Mouse (Mus musculus): ENCODE measurements around the gene Slc48a1. TPM values are rescaled to one million over a fixed set of nuclear protein-coding genes. Genes with fewer than 3 reads are reported as not detected.

The Slc48a1 gene
- total RNA-seq, 2 experiments from 2014 or later = 33.1 to 42.3 TPM

DNA sequence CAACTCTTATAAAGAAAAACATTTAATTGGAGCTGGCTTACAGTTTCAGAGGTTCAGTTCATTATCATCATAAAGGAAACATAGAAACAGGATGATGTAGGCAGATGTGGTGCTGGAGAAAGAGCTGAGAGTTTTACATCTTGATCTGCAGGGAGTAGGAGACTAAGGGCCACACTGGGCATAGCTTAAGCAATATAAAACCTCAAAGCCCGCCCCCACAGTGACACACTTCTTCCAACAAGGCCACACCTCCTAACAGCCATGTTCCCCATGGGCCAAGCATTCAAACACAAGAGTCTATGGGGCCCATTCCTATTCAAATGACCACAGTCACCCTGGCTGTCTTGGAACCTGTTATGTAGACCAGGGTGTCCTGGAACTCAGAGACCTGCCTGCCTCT lies 1.3 kb downstream of the Slc48a1 start:
- no peak for ATAC-seq (ENCODE audit: poor library complexity, severe bottlenecking)

DNA sequence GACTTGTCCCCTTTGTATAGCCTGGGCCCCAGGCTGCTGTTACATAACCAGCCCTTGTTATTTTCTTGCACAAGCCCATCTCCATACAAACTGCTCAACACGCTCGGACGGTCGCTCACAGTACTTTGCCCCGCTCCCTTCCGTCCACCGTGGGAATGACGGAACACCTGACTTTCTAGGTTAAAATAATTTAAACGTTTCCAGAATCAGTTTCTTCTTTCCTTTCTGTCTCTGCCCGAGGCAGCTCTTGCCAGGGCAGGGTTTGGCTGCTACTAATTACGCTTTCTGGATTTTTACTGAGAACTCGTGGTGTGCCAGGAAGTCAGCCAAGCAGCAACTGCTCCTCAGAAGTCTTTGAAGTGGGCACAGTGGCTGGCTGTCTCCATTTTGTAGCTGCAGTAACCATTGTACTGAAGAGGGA lies 2.3 kb downstream of the Slc48a1 start:
- ATAC-seq (ENCODE audit: poor library complexity, severe bottlenecking) = no peak

DNA sequence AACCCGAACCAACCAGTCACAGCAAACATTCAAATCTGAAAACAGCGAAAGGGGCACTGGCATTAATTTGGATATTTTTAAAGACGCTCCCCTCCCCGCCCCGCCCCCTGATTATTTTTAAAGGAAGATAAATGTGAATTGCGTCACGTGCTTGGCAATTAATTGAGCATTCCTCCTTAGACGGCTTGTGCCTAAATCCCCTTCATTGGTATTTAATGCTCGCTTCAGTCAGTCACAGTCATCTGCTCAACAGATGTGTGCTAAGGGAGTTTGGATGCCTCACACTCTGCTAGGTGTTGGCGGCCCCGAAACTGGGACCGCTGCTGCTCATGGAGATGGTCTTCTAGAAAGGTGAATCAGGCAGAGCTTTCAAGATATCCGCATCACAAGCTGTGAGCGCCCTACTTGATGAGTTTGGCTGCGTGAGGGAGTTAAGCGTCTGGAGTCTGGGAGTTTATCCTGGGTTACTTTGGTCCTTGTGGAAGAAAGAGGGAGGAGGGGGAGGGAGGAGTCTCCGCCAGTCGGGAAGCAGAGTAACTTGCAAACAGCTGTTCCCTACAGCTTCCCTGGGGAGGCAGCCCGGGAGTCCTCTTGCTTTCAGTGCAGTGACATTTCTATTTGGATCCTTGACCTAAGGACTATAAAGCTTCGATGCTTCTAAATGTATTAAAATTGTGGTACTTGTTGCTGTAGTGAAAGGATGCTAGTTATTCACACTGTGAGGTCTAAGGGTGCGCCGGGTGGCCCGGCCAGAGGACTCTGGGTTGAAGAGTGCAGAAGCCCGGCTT lies 3.8 kb downstream of the Slc48a1 start:
- no peak for ATAC-seq (ENCODE audit: poor library complexity, severe bottlenecking)

DNA sequence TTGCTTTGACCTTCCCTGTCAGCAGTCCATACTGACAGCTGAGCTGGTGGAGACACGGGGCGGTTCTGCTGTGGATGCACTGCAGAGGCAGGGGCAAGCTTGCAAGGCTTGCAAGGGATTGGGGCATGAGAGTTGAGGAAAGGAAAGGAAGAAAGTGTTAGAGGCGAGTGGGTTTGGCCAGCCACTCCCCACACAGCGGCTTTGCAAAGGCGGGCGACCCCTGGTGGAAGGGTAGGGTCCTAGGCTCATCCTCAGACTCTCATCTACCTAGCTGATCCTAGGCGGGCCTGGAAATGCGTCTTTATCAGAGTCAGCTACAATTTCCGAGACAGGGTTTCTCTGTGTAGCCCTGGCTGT lies 4.4 kb downstream of the Slc48a1 start:
- ATAC-seq (ENCODE audit: poor library complexity, severe bottlenecking) = peak; percentile 41

DNA sequence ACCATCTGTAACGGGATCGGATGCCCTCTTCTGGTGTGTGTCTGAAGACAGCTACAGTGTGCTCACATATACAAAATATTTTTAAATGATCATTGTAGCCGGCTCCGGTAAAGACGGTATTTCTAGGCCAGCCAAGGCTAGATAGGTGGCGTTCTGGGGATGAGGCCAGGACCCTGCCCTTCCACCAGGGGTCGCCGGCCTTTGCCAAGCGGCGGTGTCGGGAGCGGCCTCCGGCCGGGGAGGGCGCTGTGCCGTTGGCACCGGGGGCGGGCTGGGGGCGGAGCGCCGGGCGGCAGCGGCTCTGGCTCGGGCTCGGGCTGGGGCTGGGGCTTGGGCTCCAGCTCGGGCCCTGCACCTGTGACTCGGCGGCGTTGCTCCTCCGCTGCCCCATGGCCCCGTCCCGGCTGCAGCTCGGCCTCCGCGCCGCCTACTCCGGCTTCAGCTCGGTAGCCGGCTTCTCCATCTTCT lies 5.8 kb downstream of the Slc48a1 start:
- ATAC-seq (ENCODE audit: poor library complexity, severe bottlenecking) = peak; percentile 79

DNA sequence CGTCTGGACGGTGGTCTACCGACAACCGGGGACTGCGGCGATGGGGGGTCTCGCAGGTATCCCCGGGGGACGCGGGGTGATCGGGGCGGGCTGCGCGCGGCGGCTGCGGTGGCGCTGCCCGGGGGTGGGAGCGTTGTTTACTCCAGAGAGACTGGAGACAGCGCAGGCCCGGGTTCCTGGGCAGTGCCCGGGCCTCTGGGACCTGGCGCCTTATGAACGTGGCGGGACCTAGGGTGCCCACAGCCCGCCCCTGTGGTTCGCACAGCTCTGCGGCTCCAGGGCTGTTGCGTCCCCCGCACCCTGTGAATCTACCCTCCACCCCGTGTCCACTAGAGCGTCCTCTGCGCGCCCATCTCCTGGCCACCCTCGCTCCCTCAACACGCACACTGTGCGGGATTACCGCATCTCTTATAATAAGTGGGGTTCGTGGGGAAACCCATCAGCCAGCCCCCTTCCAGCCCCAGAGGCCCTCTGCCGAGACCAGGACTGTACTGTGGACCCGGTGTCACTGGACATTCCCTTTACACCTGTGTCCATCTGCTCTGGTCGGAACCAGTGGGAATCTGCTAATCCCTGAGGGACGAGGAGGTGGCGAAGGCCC lies 6.3 kb downstream of the Slc48a1 start:
- peak; percentile 4 for ATAC-seq (ENCODE audit: poor library complexity, severe bottlenecking)

DNA sequence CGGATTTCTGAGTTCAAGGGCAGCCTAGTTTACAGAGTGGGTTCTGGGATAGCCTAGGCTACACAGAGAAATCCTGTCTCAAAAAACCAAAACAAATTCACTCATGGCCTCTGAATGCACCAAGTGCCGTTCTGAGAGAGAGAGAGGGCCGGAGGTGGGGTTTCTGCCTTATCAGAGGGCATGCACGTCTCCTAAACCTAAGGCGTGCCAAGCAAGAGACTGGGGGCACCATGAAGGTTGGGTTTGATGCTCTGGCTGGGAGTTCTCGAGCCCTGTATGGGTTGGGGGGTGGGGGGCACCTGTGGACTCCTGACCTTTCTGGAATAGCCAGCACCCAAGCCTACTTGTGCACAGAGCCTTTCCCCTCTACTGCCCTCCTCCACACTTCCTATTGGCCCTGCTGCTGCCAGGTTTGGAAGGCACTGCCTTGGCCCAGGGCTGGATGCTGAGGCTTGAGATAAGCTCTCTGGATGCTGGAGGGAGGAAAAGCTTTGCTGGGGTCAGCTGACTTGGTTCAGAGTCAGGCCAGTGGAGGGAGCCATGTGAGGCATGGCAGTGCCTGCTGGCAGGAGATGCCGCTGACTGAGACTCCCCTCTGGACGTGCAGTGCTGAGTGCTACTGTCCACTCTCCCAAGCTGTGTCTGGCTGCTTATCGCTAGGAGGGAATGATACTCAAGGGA lies 7.6 kb downstream of the Slc48a1 start:
- peak; percentile 5; the same call in 1 of the 2 replicates for ATAC-seq (ENCODE audit: poor library complexity, severe bottlenecking)

DNA sequence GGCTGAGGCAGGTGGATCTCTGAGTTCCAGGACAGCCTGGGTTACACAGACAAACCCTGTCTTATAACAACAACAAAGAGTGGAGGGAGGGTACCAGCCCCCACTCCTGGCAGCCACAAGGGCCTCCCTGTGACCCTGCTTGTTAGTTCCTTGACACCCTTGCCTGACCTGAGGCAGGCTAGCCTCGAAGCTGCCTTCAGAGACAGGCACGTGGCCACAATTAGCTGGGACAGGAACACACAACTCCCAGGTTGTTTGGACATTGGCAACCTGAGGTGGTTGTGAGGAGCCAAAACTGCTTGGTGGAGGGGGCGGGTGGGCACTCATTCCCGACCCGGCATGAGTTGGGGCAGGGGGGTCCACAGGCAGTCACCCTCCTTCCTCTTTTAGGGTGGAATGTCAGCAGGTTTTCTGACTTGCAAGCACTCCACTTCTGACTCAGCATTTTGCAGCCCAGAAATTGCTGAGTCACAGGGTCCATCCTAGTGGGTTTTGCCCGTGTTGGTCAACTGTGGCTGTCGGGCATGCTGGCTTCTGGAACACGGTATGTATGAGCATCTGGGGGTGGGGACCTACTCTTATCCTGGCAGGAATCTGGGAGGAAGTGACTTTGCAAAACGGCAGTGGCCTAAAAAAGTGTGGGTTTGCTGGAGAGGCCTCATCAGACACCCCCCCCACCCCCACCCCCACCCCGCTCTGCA lies 8.2 kb downstream of the Slc48a1 start:
- peak; percentile 13; the same call in 1 of the 2 replicates for ATAC-seq (ENCODE audit: poor library complexity, severe bottlenecking)

DNA sequence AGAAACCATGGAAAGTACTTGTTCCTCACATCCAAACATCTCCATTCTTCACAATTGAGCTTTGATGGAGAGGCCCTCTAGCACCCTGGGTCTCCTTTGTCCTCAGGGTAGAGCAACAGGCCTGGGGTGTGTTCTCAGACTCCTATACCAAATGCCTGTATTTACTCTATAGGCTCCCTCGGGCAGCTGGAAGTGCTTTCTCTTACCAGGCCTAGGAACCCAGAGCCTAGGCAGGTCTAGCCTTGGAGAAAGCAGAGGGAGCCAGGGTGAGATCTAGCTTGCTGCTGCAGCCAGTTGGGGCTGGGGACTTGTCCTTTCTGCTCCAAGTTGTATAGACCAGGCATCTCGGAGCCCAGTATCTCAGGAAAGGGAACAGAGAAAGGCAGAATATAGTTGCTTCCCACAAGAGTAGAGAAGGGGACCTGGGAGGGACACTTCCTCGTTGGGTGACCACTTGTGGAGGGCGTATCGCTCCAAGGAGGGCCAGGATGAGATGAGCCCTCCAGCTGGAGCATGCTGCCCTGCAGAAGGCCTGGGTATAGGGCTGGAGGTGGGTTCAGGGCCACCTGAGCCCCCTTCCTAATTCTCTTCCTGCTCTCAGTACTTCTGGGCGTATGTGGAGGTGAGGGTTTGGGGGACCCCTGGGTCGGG lies 9.0 kb downstream of the Slc48a1 start:
- peak; percentile 9; the same call in 1 of the 2 replicates for ATAC-seq (ENCODE audit: poor library complexity, severe bottlenecking)

DNA sequence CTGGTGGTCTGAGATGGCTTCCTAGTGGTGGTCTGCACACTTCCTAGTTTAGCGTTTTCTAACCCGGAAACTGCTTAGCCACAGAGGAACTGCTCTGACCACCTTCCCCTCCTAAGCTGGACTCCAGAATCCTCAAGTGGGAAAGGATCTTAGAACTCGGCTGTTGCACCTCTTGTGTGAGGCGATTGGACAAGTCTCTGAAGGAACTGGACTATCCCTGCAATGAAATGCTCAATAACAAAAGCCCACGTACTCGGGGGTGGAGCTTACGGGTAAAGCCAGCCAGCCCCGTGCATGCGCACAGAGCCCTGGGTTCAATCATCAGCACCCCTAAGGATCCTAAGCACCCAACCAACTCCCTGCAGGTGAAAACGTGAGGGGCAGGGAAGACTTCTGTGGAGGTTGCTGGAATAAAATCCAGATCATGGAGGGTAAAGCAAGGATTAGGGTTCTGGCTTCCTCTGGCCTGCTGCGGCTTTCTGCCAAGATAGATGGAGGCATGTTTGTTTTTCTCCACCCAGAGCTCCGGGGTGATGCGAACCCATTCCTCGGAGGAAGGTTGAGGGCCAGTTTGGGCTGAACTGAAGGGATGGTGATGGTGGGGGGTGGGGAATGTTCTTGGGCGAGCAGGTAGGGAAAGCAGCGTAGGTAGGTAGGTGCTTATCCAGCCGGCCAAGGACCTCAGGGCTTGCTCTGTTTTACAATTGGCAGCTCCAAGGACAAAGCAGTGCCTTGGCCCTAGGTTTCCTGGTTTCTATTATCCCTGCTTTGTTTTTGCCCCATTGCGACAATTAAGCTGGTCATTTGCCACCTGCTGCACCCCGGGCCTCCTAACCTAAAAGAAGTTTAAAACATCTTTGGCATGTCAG lies 9.7 kb downstream of the Slc48a1 start:
- ATAC-seq (ENCODE audit: poor library complexity, severe bottlenecking) = no peak

DNA sequence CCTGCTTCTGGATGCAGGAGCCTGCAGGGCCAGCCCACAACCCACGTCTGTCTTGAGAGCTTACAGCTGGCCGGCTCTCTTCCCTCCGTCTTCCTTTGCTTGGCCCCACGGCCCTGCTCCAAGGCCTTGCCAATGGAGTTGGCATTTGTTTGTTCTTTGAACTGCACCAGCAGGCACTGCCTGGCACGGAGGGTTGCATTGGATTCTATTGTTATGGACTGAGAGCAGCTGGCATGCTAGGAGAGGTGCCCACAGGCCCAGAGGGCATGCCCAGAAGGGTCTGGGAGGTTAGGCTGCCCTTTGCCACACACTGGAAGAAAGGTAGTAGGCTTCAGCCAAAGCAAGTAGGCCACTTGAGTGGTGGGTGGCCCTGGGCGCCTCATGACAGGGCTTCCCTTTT lies 10.5 kb downstream of the Slc48a1 start:
- ATAC-seq (ENCODE audit: poor library complexity, severe bottlenecking) = no peak

DNA sequence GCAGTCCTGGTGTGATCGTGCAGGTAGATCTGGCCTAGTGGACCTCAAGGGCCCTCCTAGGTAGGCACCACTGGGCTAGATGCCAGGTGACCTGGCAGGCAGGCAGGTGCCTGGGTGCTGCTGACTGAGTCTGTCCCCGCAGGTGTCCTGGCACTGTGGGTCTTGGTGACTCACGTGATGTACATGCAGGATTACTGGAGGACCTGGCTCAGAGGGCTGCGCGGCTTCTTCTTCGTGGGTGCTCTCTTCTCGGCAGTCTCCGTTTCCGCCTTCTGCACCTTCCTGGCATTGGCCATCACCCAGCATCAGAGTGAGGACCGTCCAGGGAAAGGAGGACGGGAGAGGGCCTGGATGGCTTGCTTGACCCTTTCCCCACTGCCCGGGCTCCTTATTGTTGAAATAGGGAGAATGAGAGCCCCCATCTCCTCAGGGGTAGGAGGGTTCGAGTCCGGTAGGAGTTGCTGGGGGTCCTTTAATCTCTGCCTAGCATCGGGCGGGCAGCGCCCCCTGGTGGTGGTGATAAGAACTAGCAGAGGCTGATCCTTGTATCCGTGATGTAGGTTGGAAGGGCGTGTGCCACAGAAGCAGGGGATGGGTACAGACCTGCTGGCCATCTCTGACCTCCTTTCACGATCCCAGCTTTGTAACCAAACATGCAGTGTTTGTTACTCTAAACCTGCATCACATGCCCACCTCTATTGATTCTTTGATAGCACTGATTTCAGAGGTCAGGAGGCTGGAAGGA lies 11.6 kb downstream of the Slc48a1 start:
- peak; percentile 43 for ATAC-seq (ENCODE audit: poor library complexity, severe bottlenecking)

DNA sequence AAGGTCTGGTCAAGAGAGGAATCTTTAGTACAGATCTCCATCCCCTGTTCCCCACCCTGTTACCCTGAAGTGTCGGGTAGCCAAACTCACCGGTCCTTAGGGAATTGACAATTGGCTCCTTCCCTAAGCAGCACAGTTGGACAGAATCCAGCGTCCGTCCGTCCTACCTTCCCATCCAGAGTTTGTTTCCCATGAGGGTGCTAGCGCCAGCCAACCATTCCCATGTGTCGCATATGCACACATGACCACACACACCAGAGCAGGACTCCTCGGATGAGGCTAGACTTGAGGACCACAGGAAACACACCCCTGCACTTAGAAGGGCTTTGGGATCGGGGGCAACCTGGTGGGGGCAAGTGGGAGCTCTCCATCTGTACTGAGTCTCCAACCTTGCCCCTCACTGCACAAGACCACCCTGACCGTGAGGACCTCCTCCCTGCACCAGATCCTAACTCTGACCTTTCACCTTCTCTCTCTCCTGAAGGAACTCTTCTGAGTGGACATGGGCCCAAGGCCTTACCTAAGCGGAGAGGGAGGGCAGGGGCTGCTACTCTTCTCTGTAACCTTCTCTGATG lies 12.9 kb downstream of the Slc48a1 start:
- no peak for ATAC-seq (ENCODE audit: poor library complexity, severe bottlenecking)

DNA sequence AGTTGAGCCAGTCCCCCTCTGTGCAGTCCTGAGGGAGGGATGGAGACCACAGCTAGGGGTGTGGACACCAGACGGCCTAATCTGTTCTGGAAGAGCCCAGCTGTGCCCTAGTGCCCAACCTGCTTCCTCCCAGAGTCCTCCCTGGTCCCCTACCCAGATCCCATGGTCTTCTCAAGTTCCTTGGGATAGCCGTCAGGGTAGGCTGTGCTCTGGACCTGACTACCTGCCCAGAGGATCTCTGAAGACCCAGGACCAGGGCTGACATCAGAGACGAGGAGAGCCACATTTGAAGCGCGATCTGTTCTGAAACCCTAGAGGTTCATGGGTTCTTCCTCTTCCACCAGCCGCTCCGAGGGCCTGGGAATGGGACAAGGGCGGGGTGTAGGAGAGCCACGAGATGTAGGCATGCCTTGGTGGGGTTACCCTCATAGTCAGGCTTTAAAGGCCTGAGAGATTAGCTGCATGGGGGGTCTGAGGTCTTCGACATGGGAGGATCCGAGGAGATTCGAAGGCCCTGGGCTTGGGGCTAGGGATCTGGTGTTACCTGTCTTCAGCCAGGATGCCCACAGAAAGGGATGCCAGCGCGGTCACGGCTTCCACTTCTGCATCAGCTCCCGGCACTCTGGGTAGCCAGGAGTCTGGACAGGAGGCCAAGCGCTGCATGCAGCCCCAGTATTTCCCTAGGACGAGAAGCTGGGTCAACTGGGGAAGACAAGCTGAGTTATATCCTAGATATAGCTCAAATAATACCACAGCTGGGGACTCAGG lies 15.2 kb downstream of the Slc48a1 start:
- no peak for ATAC-seq (ENCODE audit: poor library complexity, severe bottlenecking)

DNA sequence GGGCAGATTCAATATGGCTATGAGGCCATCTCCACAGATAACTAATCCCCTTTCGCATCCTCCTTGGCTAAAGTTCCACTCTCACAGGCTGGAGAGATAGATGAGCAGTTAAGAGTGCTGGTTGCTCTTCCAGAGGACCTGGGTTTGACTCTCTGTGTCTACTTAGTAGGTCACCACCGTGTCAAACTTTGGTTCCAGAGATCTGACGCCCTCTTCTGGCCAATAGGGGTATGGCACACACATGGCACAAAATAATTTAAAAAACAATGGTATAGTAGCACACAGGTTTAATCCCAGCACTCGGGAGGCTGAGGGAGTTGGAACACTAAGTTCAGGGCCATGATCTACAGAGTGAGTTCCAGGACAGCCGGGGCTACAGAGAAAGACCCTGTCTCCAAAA lies 15.9 kb downstream of the Slc48a1 start:
- ATAC-seq (ENCODE audit: poor library complexity, severe bottlenecking) = no peak

DNA sequence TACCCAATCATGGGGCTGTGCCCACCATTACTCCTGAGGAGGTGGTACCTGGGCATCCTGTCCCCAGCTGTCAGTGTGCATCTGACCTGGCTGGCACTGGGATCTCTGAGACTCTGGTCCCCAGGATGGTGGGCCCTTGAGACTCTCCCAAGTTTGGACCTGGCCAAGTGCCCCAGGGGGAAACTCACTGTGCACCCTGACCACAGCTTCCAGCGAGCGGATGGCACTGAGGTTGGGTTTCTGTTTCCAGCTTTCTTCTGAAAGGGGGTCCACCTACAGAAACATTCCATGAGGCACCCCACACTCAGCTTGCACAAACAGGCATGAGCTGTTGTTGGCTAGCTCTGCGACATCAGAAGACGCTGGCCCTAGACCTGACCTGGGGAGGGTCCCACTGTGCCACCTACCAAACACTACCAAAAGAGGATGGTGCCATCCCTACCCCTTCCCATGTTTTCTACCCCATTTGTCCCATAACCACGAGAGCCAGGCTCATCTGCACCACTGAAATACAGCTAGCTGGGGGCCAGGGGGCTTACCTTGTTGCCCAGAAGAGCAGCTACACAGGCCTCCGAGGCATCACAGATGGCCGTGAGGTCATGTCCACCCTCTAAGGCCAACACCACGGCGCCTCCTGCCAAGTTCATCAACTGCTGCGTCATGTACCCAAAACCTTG lies 17.4 kb downstream of the Slc48a1 start:
- no peak for ATAC-seq (ENCODE audit: poor library complexity, severe bottlenecking)

DNA sequence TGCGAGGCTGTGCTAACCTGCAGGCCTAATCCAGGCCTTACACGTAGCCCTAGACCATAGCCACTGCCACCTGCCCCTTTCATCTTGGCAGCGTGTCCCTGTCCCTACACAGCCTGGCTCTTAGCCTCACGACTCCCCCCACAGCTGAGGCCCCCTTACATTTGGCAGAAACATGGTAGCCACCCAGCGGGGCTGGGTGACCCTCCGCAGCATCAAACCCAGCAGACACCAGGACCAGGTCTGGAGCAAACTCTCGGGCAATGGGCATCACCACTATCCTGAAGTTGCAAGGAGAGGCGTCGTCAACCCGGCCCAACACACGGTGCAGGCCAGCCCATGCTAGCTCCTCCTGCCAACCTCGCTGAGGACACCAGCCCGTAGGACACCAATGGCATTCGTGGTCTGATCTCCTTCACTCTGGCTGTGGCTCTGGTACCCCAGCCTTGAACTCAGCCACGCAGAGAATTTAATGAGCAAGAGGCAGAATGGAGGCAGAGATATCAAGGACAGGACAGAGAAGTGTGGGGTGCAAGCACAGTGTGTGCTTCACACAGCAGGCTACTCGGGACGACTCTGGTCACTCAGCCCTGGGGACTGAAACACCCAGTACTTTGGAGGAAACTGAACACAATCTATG lies 18.5 kb downstream of the Slc48a1 start:
- no peak for ATAC-seq (ENCODE audit: poor library complexity, severe bottlenecking)

All from megakaryocyte, adult 5-6 weeks (primary cell).